Mouse (Mus musculus): Measurements from ENCODE around the gene Slc41a2. TPM values are rescaled to one million over a fixed set of nuclear protein-coding genes. Genes with fewer than 3 reads are reported as not detected.

The Slc41a2 gene
- polyA plus RNA-seq, 1 experiment: 11.5 TPM

GRCm38 (mm10) chr10:83208436-83208835, 129.2 kb downstream of the Slc41a2 start:
- TF ChIP-seq CTCF (IDR thresholded peaks at IDR 0.05; ENCODE audit: extremely low read depth, insufficient read length, insufficient replicate concordance, low read depth, low read length): no peak
- no peak for TF ChIP-seq POLR2A (IDR thresholded peaks at IDR 0.05; ENCODE audit: low read depth, low read length)
- Histone ChIP-seq H3K4me3 (ENCODE audit: low read depth, low read length) (no peak overlapping the region), H3K27ac (ENCODE audit: insufficient read depth, low read depth, low read length) (no peak overlapping the region), H3K36me3 (ENCODE audit: control insufficient read depth, insufficient read depth, low read length) (no peaks in the 10 kb centered on the region), H3K4me1 (ENCODE audit: control insufficient read depth, insufficient read depth, insufficient read length, low read length) (no peaks in the 10 kb centered on the region), H3K27me3 (ENCODE audit: control insufficient read depth, insufficient read depth, low read length) (no peaks in the 10 kb centered on the region)
- WGBS: 61% methylated on average over 7 of the region's 7 CpGs

DNA sequence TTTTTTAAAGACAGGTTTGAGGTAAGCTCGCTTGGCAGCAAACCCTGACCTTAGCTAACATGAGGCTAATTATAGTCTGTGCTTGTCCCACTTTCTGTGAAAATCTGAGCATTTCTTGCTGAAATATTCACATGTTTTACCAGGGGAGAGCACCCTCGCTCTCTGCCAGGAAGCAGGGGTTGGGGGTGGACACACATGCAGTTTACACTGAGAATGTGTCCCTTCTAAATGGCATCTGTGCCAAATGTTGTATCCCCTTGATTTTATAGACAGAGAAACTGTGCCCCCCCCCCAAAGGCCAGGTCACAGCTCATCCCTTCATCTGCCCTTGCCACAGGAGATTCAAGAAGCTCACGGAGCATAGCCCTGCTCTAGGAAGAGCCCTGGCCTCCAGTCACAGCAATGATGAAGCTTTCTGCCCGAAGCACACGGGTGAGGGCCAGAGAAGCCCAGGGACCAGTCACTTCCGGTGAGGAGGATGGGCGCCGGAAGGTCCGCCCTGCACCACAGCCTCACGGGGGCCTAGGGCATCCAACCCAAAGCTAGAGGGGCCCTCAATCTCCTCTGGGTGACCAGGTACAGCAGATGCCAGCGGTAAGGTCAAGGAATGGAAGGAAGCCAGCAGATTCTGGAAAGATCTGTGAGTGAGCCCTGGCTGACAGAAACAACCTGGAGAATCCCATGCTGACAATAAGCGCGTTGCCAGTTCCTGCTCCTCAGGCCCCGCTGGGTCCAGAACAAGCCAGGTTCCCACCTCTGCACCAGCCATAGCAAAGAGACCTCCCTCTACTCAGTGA, 134.6 kb downstream of the Slc41a2 start:
- Histone ChIP-seq H3K36me3 (ENCODE audit: control insufficient read depth, insufficient read depth, low read length) (no peaks in the 10 kb centered on the region), H3K4me3 (ENCODE audit: low read depth, low read length) (no peak overlapping the region), H3K27me3 (ENCODE audit: control insufficient read depth, insufficient read depth, low read length) (no peaks in the 10 kb centered on the region), H3K4me1 (ENCODE audit: control insufficient read depth, insufficient read depth, insufficient read length, low read length) (no peaks in the 10 kb centered on the region), H3K27ac (ENCODE audit: insufficient read depth, low read depth, low read length) (no peak overlapping the region)
- WGBS: 86% methylated on average over 14 of the region's 14 CpGs
- TF ChIP-seq CTCF (IDR thresholded peaks at IDR 0.05; ENCODE audit: extremely low read depth, insufficient read length, insufficient replicate concordance, low read depth, low read length) (no peak), POLR2A (IDR thresholded peaks at IDR 0.05; ENCODE audit: low read depth, low read length) (no peak)

- 78% methylated on average over 7 of the region's 7 CpGs for WGBS
- Histone ChIP-seq H3K4me1 (ENCODE audit: control insufficient read depth, insufficient read depth, insufficient read length, low read length) (no peaks in the 10 kb centered on the region), H3K27me3 (ENCODE audit: control insufficient read depth, insufficient read depth, low read length) (no peaks in the 10 kb centered on the region), H3K36me3 (ENCODE audit: control insufficient read depth, insufficient read depth, low read length) (no peaks in the 10 kb centered on the region), H3K4me3 (ENCODE audit: low read depth, low read length) (no peak overlapping the region), H3K27ac (ENCODE audit: insufficient read depth, low read depth, low read length) (no peak overlapping the region)
- no peak for TF ChIP-seq POLR2A (IDR thresholded peaks at IDR 0.05; ENCODE audit: low read depth, low read length)
These were observed 136.2 kb downstream of the Slc41a2 start for GRCm38 (mm10) chr10:83201525-83201924.

DNA sequence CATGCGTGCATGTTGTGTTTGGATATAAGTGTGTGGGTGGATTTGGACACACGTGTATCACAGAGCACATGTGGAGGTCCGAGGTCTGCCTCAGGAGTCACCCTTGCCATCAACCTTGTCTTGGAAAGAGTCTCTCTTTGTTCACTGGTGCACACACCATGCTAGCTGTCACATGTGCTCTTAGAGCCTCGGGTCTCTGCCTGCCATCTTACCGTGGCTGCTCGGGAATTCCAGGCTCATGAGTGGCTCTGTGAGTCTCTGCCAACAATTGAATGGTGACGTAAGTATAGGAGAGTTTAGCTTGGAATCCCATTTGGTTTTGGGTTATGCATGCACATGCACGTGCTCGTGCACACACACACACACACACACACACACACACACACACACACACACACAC, 138.4 kb downstream of the Slc41a2 start:
- H3K4me3 ChIP-seq (ENCODE audit: low read depth, low read length): no peak overlapping the region

DNA sequence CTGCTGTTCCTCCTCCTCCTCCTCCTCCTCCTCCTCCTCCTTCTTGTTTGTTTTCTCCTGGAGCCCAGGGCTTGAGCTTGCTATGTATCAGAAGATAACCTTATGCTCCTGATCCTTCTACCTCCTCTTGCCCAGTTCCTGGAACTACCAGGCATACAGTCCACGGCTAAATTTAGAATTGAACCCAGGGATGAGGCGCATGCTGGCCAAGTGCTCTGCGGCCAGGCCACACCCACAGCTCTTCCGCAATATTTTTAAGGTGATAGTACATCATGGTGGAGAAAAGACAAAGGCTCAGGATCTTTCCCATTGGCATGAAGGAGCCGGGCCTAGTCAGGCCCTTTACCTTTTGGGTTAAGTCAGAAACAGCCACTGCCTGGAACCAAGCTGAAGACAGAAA, 139.0 kb downstream of the Slc41a2 start:
- no peaks in the 10 kb centered on the region for H3K27me3 ChIP-seq (ENCODE audit: control insufficient read depth, insufficient read depth, low read length)
- H3K27ac ChIP-seq (ENCODE audit: insufficient read depth, low read depth, low read length): no peak overlapping the region
- no peak overlapping the region for H3K4me3 ChIP-seq (ENCODE audit: low read depth, low read length)
- no peaks in the 10 kb centered on the region for H3K36me3 ChIP-seq (ENCODE audit: control insufficient read depth, insufficient read depth, low read length)
- no peaks in the 10 kb centered on the region for H3K4me1 ChIP-seq (ENCODE audit: control insufficient read depth, insufficient read depth, insufficient read length, low read length)
- 58% methylated on average over 5 of the region's 5 CpGs for WGBS
- TF ChIP-seq CTCF (IDR thresholded peaks at IDR 0.05; ENCODE audit: extremely low read depth, insufficient read length, insufficient replicate concordance, low read depth, low read length) (no peak), POLR2A (IDR thresholded peaks at IDR 0.05; ENCODE audit: low read depth, low read length) (no peak)

More for the DNA sequence above, 138.4 kb downstream of the Slc41a2 start:
- TF ChIP-seq POLR2A (IDR thresholded peaks at IDR 0.05; ENCODE audit: low read depth, low read length) (no peak), CTCF (IDR thresholded peaks at IDR 0.05; ENCODE audit: extremely low read depth, insufficient read length, insufficient replicate concordance, low read depth, low read length) (no peak)
- Histone ChIP-seq H3K27me3 (ENCODE audit: control insufficient read depth, insufficient read depth, low read length) (no peaks in the 10 kb centered on the region), H3K27ac (ENCODE audit: insufficient read depth, low read depth, low read length) (no peak overlapping the region), H3K4me1 (ENCODE audit: control insufficient read depth, insufficient read depth, insufficient read length, low read length) (no peaks in the 10 kb centered on the region), H3K36me3 (ENCODE audit: control insufficient read depth, insufficient read depth, low read length) (no peaks in the 10 kb centered on the region)
- 77% methylated on average over 9 of the region's 9 CpGs for WGBS

GRCm38 (mm10) chr10:83197690-83198336, 139.9 kb downstream of the Slc41a2 start:
- no peak overlapping the region for H3K27ac ChIP-seq (ENCODE audit: insufficient read depth, low read depth, low read length)
- H3K27me3 ChIP-seq (ENCODE audit: control insufficient read depth, insufficient read depth, low read length): no peaks in the 10 kb centered on the region
- H3K36me3 ChIP-seq (ENCODE audit: control insufficient read depth, insufficient read depth, low read length): no peaks in the 10 kb centered on the region
- 58% methylated on average over 11 of the region's 11 CpGs for WGBS
- no peak overlapping the region for H3K4me3 ChIP-seq (ENCODE audit: low read depth, low read length)
- peak; percentile 70; the same call in 1 of the 2 replicates for TF ChIP-seq CTCF (IDR thresholded peaks at IDR 0.05; ENCODE audit: extremely low read depth, insufficient read length, insufficient replicate concordance, low read depth, low read length)
- TF ChIP-seq POLR2A (IDR thresholded peaks at IDR 0.05; ENCODE audit: low read depth, low read length): no peak
- no peaks in the 10 kb centered on the region for H3K4me1 ChIP-seq (ENCODE audit: control insufficient read depth, insufficient read depth, insufficient read length, low read length)

DNA sequence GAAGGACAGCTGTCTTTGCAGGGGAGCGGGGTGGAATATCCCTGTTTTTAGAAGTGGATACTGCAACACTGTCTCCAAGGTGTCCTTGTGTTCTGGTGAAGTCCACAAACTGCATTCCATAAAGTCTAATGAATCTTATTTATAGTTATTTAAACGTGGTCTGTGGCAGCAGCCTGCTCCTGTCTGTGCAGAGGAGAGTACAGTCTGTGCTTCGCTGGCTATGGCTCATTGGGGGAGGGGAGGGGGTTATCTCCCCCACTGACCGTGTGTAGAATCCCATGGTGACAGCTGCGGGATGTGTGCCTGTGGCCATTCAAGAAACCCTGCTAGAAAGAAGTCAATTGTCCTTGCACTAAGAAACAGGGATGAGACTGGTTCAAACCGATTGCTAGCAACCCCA, 145.7 kb downstream of the Slc41a2 start:
- WGBS: 82% methylated on average over 6 of the region's 6 CpGs
- Histone ChIP-seq H3K27ac (ENCODE audit: insufficient read depth, low read depth, low read length) (no peak overlapping the region), H3K4me3 (ENCODE audit: low read depth, low read length) (no peak overlapping the region), H3K4me1 (ENCODE audit: control insufficient read depth, insufficient read depth, insufficient read length, low read length) (no peaks in the 10 kb centered on the region), H3K27me3 (ENCODE audit: control insufficient read depth, insufficient read depth, low read length) (no peaks in the 10 kb centered on the region), H3K36me3 (ENCODE audit: control insufficient read depth, insufficient read depth, low read length) (no peaks in the 10 kb centered on the region)
- TF ChIP-seq CTCF (IDR thresholded peaks at IDR 0.05; ENCODE audit: extremely low read depth, insufficient read length, insufficient replicate concordance, low read depth, low read length) (no peak), POLR2A (IDR thresholded peaks at IDR 0.05; ENCODE audit: low read depth, low read length) (no peak)

Measured in small intestine, adult 2 months (tissue).